In the genomic region with DNA sequence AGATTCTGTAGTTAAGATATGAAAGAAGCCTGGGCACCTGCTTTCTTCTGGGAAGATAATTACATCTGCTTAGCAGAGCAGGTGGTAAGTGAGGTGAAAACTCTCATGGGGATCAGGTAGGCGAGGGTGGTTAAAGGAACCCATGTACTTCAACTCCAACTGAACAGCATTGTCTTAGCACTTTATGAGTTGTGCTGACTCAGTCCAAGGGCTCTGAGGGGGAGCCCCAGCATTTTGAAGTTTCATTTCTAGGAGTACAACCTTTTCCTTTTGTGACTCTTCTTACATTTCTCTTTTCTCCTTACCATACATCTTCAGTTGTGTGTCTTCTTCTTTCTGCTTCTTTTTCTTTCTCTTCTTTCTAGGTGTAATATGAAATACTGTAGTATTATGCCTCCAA, we compare ENCODE assay signal across 30 mouse cellular contexts. TPM values are rescaled to one million over a fixed set of nuclear protein-coding genes. Genes with fewer than 3 reads are reported as not detected.
DNase-seq lines count a peak whose midpoint lies in the region; ATAC-seq and TF ChIP-seq lines count a peak whose summit lies in the region.
"Had no signal": no experiment of that assay in that cellular context is flagged by ENCODE, and none has a peak within 500 bp of the region (broad histone marks: within the 10 kb centered on the region; RNA-seq: fewer than 3 reads in every experiment).

No protein-coding gene starts in this region.

- no peaks in the 10 kb centered on the region for H3K27me3 ChIP-seq in midbrain, postnatal 0 days (ENCODE audit: insufficient read depth, low read length)
- H3K27me3 ChIP-seq: embryonic facial prominence, embryonic 13.5 days; forebrain, embryonic 12.5 days; hindbrain, embryonic 13.5 days had no signal

- WGBS in midbrain, postnatal 0 days: 75% methylated on average over 1 of the region's 1 CpGs

- peak; percentile 68 for ATAC-seq in inflammation-experienced regulatory T-cells, adult 6 months
- no peak for ATAC-seq in megakaryocyte-erythroid progenitor cell, adult 5-6 weeks (replicated peaks; ENCODE audit: low FRiP score, low TSS enrichment, poor library complexity, severe bottlenecking)
- ATAC-seq in midbrain, postnatal 0 days (ENCODE audit: low FRiP score): no peak
- ATAC-seq: forebrain, embryonic 16.5 days; hindbrain, embryonic 16.5 days; Patski had no signal

- H3K4me3 ChIP-seq in midbrain, postnatal 0 days (ENCODE audit: low read depth, low read length): no peak overlapping the region
- H3K4me3 ChIP-seq: embryonic facial prominence, embryonic 10.5 days; embryonic facial prominence, embryonic 13.5 days; erythroblast, embryonic 14.5 days; forebrain, embryonic 12.5 days; hindbrain, embryonic 10.5 days; hindbrain, embryonic 13.5 days had no signal

- no peak overlapping the region for H3K4me2 ChIP-seq in midbrain, postnatal 0 days (ENCODE audit: low read depth, low read length, poor library complexity, severe bottlenecking)
- H3K4me2 ChIP-seq: embryonic facial prominence, embryonic 13.5 days; forebrain, embryonic 12.5 days; heart, embryonic 11.5 days; hindbrain, embryonic 13.5 days had no signal

- no peaks in the 10 kb centered on the region for H3K36me3 ChIP-seq in midbrain, postnatal 0 days (ENCODE audit: insufficient read depth, low read length)
- H3K36me3 ChIP-seq: embryonic facial prominence, embryonic 10.5 days; embryonic facial prominence, embryonic 13.5 days; forebrain, embryonic 12.5 days; G1E; hindbrain, embryonic 10.5 days; hindbrain, embryonic 13.5 days had no signal

- intact Hi-C loops in heart, postnatal 10 days (cut with DNase I): no loop called here

- DNase-seq in heart, adult 11 months: peak; percentile 15
- DNase-seq in heart, postnatal 10 days: no peak
- peak; percentile 22 for DNase-seq in T-cell, adult 2 months (ENCODE audit: low spot score)
- DNase-seq in right cerebral cortex, postnatal 25 days: no peak
- no peak for DNase-seq in yolk sac, embryonic 10.5 days (ENCODE audit: low spot score)
- no peak for DNase-seq in midbrain, postnatal 0 days (ENCODE audit: low spot score)
- DNase-seq: adrenal gland, adult 8-10 months; adrenal gland, postnatal 25 days; cerebellum, adult 11-12 months; cerebellum, adult 8-10 months; cerebellum, postnatal 10 days; cerebellum, postnatal 36 days; embryo, embryonic 11 days; gastrocnemius, postnatal 10 days; gastrocnemius, postnatal 36 days; heart, postnatal 36 days had no signal

- H3K27ac ChIP-seq in midbrain, postnatal 0 days (ENCODE audit: low read depth, low read length): no peak overlapping the region
- H3K27ac ChIP-seq: embryonic facial prominence, embryonic 10.5 days; embryonic facial prominence, embryonic 13.5 days; forebrain, embryonic 12.5 days; hindbrain, embryonic 10.5 days; hindbrain, embryonic 13.5 days had no signal

- H3K4me1 ChIP-seq in midbrain, postnatal 0 days (ENCODE audit: insufficient read depth, low read length): no peaks in the 10 kb centered on the region
- H3K4me1 ChIP-seq: embryonic facial prominence, embryonic 10.5 days; embryonic facial prominence, embryonic 13.5 days; forebrain, embryonic 12.5 days; hindbrain, embryonic 10.5 days; hindbrain, embryonic 13.5 days had no signal

- H3K9me3 ChIP-seq in midbrain, postnatal 0 days (ENCODE audit: low read length): no peaks in the 10 kb centered on the region
- H3K9me3 ChIP-seq: embryonic facial prominence, embryonic 10.5 days; embryonic facial prominence, embryonic 13.5 days; forebrain, embryonic 12.5 days; G1E; hindbrain, embryonic 10.5 days; hindbrain, embryonic 13.5 days had no signal

- H3K9ac ChIP-seq in midbrain, postnatal 0 days (replicated peaks; ENCODE audit: low read length, poor library complexity, severe bottlenecking): no peak overlapping the region
- H3K9ac ChIP-seq: embryonic facial prominence, embryonic 13.5 days; forebrain, embryonic 12.5 days; hindbrain, embryonic 13.5 days had no signal

- TF ChIP-seq CTCF in midbrain, postnatal 0 days (IDR thresholded peaks at IDR 0.05): no peak

RNA-seq across cellular contexts. Expression of gene Il7r, which starts 5.2 kb away (rescaled TPM):
- total RNA-seq in heart, postnatal 10 days (2021): 1 to 10 TPM in 1 of 2 experiments, under 1 TPM in 1; 0.35 to 2.0 TPM
- 100 to 1,000 TPM in 2 of 3 experiments, 10 to 100 TPM in 1; 91.9 to 193 (median 146) TPM for polyA plus RNA-seq in inflammation-experienced regulatory T-cells, adult 6 months (2017; shearing (Covaris generic))
- total RNA-seq in megakaryocyte-erythroid progenitor cell, adult 5-6 weeks (2014; fragmentation: Nextera tagmentation): 4.2 and 8.8 TPM in 2 replicates
- 0.69 and 6.0 TPM in 2 replicates for total RNA-seq in megakaryocyte-erythroid progenitor cell, adult 5-6 weeks (2017)
- 0.11 TPM in 1 of 2 replicates, not detected in the other for total RNA-seq in midbrain, postnatal 0 days (2014; rRNA removed)
- 0.05 TPM in 1 of 2 replicates, not detected in the other for polyA plus RNA-seq in midbrain, postnatal 0 days (2015; fragmentation: Nextera tagmentation; extraction: Ambion mirVana)
- total RNA-seq: granulocyte monocyte progenitor cell, adult 5-6 weeks had no signal
- polyA plus RNA-seq: embryonic facial prominence, embryonic 10.5 days; embryonic facial prominence, embryonic 13.5 days; forebrain, embryonic 12.5 days; forebrain, embryonic 16.5 days; G1E; hindbrain, embryonic 10.5 days; hindbrain, embryonic 13.5 days; hindbrain, embryonic 16.5 days; Patski had no signal

Comparison
In these comparisons a context has a peak if more than half of its experiments do, and no peak if none do; other contexts are left out.
1. DNase-seq: peak in heart, adult 11 months (single experiment) and T-cell, adult 2 months (single experiment); none in heart, postnatal 10 days (0 of 2), right cerebral cortex, postnatal 25 days (single experiment), yolk sac, embryonic 10.5 days (single experiment) and midbrain, postnatal 0 days (single experiment).